15 mouse cellular contexts compared by ENCODE assay signal in genomic region chr4:86987846-86988245, GRCm38 (mm10).
"Had no signal": no experiment of that assay in that cellular context is flagged by ENCODE, and none has a peak within 500 bp of the region (broad histone marks: within the 10 kb centered on the region; RNA-seq: fewer than 3 reads in every experiment).

No protein-coding gene starts in this region.

- H3K4me1 ChIP-seq: intestine, embryonic 15.5 days; liver, embryonic 13.5 days; lung, embryonic 15.5 days; megakaryocyte, embryonic 14.5 days had no signal

- H3K36me3 ChIP-seq: intestine, embryonic 15.5 days; limb, embryonic 12.5 days; liver, embryonic 13.5 days; lung, embryonic 15.5 days; midbrain, embryonic 15.5 days; neural tube, embryonic 12.5 days had no signal

- H3K4me3 ChIP-seq: intestine, embryonic 15.5 days; limb, embryonic 12.5 days; liver, embryonic 13.5 days; lung, embryonic 15.5 days; megakaryocyte, embryonic 14.5 days; midbrain, embryonic 15.5 days; neural tube, embryonic 12.5 days had no signal

- H3K27me3 ChIP-seq: intestine, embryonic 15.5 days; limb, embryonic 12.5 days; liver, embryonic 13.5 days; lung, embryonic 15.5 days; megakaryocyte, embryonic 14.5 days; midbrain, embryonic 15.5 days; neural tube, embryonic 12.5 days had no signal

- H3K4me2 ChIP-seq: intestine, embryonic 15.5 days; limb, embryonic 12.5 days; liver, embryonic 13.5 days; lung, embryonic 15.5 days; midbrain, embryonic 11.5 days; midbrain, embryonic 15.5 days; neural tube, embryonic 12.5 days had no signal

- H3K27ac ChIP-seq: hindbrain, postnatal 0 days; intestine, embryonic 15.5 days; limb, embryonic 12.5 days; liver, embryonic 13.5 days; lung, embryonic 15.5 days; macrophage; midbrain, embryonic 15.5 days; neural tube, embryonic 12.5 days; stomach, postnatal 0 days had no signal

- ATAC-seq: hindbrain, postnatal 0 days; intestine, embryonic 15.5 days; liver, postnatal 0 days; midbrain, embryonic 15.5 days had no signal

- H3K9me3 ChIP-seq: intestine, embryonic 15.5 days; limb, embryonic 12.5 days; liver, embryonic 13.5 days; lung, embryonic 15.5 days; midbrain, embryonic 15.5 days; neural tube, embryonic 12.5 days had no signal

- DNase-seq: liver; liver, embryonic 13.5 days; liver, postnatal 0 days; lung, postnatal 14 days; thymus, postnatal 4 days had no signal

- H3K9ac ChIP-seq: intestine, embryonic 15.5 days; limb, embryonic 12.5 days; liver, embryonic 13.5 days; liver, postnatal 0 days; lung, embryonic 15.5 days; midbrain, embryonic 15.5 days; neural tube, embryonic 12.5 days had no signal
